Mouse (Mus musculus) heart, postnatal 0 days (tissue): Measurements from ENCODE around the gene F10.

Source experiments
- CTCF ChIP-seq: IDR thresholded peaks from 2 replicates; pipeline ENCODE4 v1.5.1; 2016; ENCODE audit warnings: antibody characterized with exemption, control low read depth, low read depth
- EP300 ChIP-seq: IDR thresholded peaks from 2 replicates; pipeline ENCODE4 v1.6.1; 2016; ENCODE audit warnings: antibody characterized with exemption, low read depth

DNA sequence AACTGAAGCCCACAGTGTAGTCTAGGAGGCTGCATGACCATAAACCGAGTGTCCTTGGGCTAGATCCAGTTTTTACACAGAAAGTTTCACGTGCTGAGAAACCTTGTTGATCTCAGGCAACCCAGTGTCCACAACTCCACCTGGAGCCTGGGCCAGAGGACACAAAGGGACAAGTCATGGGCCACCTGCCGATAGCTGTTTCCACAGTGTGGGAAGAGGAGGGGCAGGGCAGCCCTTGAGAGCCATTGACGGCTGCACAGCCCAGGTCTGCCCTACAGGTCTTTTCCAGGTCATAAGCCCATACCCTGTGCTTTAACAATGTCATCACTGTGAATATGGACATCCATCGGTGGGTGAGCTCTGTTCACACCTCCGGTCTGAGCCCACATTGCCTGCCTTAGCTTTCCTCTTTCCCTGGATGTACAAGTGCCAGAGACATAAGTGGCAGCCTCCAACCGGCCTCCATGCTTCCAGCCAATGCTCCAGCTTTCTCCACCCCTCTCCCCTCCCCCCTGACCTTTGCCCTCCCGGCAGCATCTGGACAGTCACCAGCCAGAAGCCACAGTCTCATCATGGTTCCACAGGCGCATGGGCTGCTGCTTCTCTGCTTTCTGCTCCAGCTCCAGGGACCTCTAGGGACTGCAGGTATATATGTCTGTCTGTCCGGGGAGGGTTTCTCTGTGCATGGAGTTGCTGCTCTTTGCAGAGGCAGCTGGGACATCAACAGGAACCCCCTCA, 11.5 kb upstream of the F10 start, which contains the start of gene F7:
- no peak for TF ChIP-seq CTCF
- TF ChIP-seq EP300: no peak
